Mouse (Mus musculus) ES-Bruce4 (cell line): Measurements from ENCODE around the gene Ppt1.

ENCODE experiments used
- CTCF ChIP-seq: IDR thresholded peaks from one replicate; pipeline ENCODE4 v1.8.1; 2011; ENCODE audit warnings: low read depth, low read length
- EP300 ChIP-seq: IDR thresholded peaks from 2 replicates; pipeline ENCODE4 v1.6.1; 2011; ENCODE audit warnings: low read depth, low read length; ENCODE audit not compliant: insufficient read depth
- POLR2A ChIP-seq: IDR thresholded peaks from one replicate; pipeline ENCODE4 v1.8.1; 2011; ENCODE audit warnings: low read length; ENCODE audit not compliant: insufficient read depth

DNA sequence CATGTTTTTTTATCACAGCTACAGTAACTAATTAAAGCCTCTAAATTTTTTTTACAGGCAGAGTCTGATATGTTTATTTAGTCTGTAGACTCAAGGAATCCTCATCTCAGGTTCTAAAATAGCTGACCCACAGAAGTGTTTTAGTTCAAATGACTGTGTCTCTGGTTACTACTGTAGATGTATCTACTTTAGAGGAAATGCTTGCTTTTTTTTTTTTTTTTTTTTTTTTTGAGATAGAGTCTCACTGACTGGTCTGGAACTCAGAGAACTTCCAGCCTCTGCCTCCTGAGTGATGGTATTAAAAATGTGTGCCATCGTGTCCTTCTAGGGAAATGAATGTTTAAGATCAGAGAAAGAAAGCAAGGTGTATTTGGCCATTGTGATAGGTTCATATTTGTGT lies 19.8 kb upstream of the Ppt1 start:
- no peak for TF ChIP-seq POLR2A
- no peak for TF ChIP-seq CTCF
- TF ChIP-seq EP300, result no peak
